Mouse (Mus musculus): ENCODE results near the gene 3110082I17Rik. TPM values are rescaled to one million over a fixed set of nuclear protein-coding genes. Genes with fewer than 3 reads are reported as not detected.

The 3110082I17Rik gene
- total and polyA plus RNA-seq, 3 experiments = 41.2 to 100.0 (median 46.9) TPM

DNA sequence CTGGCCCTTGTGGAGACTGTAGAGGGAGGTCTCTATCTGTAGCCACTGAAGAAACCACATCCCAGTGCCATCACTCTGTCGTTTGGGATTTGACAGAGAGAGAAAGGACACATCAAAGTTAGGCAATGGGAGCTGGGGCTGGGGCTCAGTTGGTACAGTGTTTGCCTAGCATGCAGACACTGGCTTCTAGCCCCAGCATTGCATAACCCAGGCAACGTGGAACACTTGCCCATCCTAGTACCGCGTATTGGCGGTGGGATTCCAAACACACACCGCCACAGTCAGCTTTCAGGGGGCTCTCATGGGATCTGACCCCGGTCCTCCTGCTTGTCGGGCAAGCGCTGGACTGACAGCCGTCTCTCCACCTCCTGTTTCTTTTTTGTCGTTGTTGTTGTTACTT lies 93.8 kb downstream of the 3110082I17Rik start:
- DNase-seq (ENCODE audit: extremely low read depth) = no peak
- Histone ChIP-seq H3K36me3 (replicated peaks in 1 of 2; ENCODE audit: control insufficient read depth in 1 of 2, insufficient read depth in 1 of 2, low read length in 1 of 2) (peaks cover 13 to 40% of the 10 kb centered on the region in 2 experiments), H3K27me3 (replicated peaks) (no peaks in the 10 kb centered on the region), H3K9ac (ENCODE audit: insufficient read depth, low read depth) (no peak overlapping the region), H3K4me2 (ENCODE audit: insufficient read depth, low read depth, poor library complexity, severe bottlenecking) (no peak overlapping the region), H3K4me1 (ENCODE audit: control insufficient read depth in 1 of 2, insufficient read depth in 2 of 2) (peaks cover 0 to 35% of the 10 kb centered on the region in 2 experiments; a peak in 2 of 4 replicates), H3K9me3 (replicated peaks; ENCODE audit: low read length) (no peaks in the 10 kb centered on the region), H3K4me3 (replicated peaks in 1 of 3; ENCODE audit: low read depth in 2 of 3, low read length in 2 of 3, poor library complexity in 1 of 3) (no peak overlapping the region), H3K27ac (ENCODE audit: insufficient read depth, low read depth) (no peak overlapping the region), H3K79me2 (replicated peaks; ENCODE audit: control insufficient read depth, extremely low read depth, insufficient read depth, poor library complexity, severe bottlenecking) (no peaks in the 10 kb centered on the region)
- dilution Hi-C loops (cut with MboI; ENCODE audit: extremely low pct_ligation_motif_present, extremely low pct_unique_long_range_greater_than_20kb, low sequenced_read_pairs) (no loop called here), in situ Hi-C loops (cut with MboI; ENCODE audit: low pct_ligation_motif_present, low pct_unique_long_range_greater_than_20kb, low sequenced_read_pairs) (loop anchor here (10.0 to 25.0 kb wide), 2 partner anchors 96 to 318 kb away; partner anchors contain the start of gene 3110082I17Rik)
- no peak for TF ChIP-seq POLR2A (IDR thresholded peaks at IDR 0.05; ENCODE audit: low read depth, low read length)

DNA sequence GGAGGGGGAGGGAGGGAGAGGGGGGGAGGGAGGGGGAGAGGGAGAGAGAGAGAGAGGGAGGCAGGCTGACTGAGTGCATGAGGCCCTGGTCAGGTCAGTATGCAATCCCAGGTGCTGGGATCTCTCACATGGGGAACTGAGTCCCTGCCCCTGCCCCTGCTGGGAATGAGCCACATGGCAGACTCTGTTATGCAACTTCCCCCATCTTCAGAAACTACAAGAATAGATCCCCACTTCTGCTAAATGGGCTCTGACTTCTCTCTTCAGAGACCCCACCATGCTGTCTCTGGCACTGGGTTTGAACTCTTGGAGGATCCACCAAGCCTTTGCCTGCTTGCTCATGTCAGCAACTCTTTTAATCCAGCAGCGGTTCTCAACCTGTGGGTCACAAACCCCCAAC lies 94.5 kb downstream of the 3110082I17Rik start:
- DNase-seq (ENCODE audit: extremely low read depth) = no peak
- in situ Hi-C loops (cut with MboI; ENCODE audit: low pct_ligation_motif_present, low pct_unique_long_range_greater_than_20kb, low sequenced_read_pairs) (loop anchor here (10.0 to 25.0 kb wide), 2 partner anchors 96 to 319 kb away; partner anchors contain the start of gene 3110082I17Rik), dilution Hi-C loops (cut with MboI; ENCODE audit: extremely low pct_ligation_motif_present, extremely low pct_unique_long_range_greater_than_20kb, low sequenced_read_pairs) (no loop called here)
- TF ChIP-seq RCOR1 (conservative IDR thresholded peaks at IDR 0.05; ENCODE audit: low read depth, low read length) = no peak
- TF ChIP-seq ZNF384 (IDR thresholded peaks at IDR 0.05; ENCODE audit: low read depth, low read length) = no peak
- TF ChIP-seq EP300 (IDR thresholded peaks at IDR 0.05; ENCODE audit: low read length) = no peak
- no peak for TF ChIP-seq JUN (IDR thresholded peaks at IDR 0.05; ENCODE audit: insufficient read depth, low read depth, low read length)
- no peak for TF ChIP-seq ZC3H11A (IDR thresholded peaks at IDR 0.05; ENCODE audit: low read depth, low read length)
- no peak for TF ChIP-seq ZMIZ1 (IDR thresholded peaks at IDR 0.05; ENCODE audit: low read depth, low read length)
- no peak for TF ChIP-seq MYC (IDR thresholded peaks at IDR 0.05; ENCODE audit: low read depth, low read length)
- TF ChIP-seq JUND (conservative IDR thresholded peaks at IDR 0.05; ENCODE audit: low read depth, low read length) = no peak
- no peak for TF ChIP-seq CHD1 (IDR thresholded peaks at IDR 0.05; ENCODE audit: low read depth, low read length)
- TF ChIP-seq RAD21 (IDR thresholded peaks at IDR 0.05; ENCODE audit: low read depth, low read length) = no peak
- TF ChIP-seq NRF1 (IDR thresholded peaks at IDR 0.05; ENCODE audit: low read depth, low read length) = no peak
- TF ChIP-seq CHD2 (IDR thresholded peaks at IDR 0.05; ENCODE audit: low read length) = no peak
- no peak for TF ChIP-seq MAZ (IDR thresholded peaks at IDR 0.05; ENCODE audit: low read depth, low read length)
- TF ChIP-seq POLR2A (IDR thresholded peaks at IDR 0.05; ENCODE audit: low read depth, low read length) = no peak
- TF ChIP-seq USF2 (conservative IDR thresholded peaks at IDR 0.05; ENCODE audit: low read depth, low read length) = no peak
- no peak for TF ChIP-seq E2F4 (IDR thresholded peaks at IDR 0.05; ENCODE audit: insufficient replicate concordance, low read depth, low read length)
- TF ChIP-seq MAFK (IDR thresholded peaks at IDR 0.05; ENCODE audit: insufficient replicate concordance, low read length) = no peak
- no peak for TF ChIP-seq BHLHE40 (IDR thresholded peaks at IDR 0.05; ENCODE audit: low read depth, low read length)
- no peak for TF ChIP-seq HCFC1 (IDR thresholded peaks at IDR 0.05; ENCODE audit: low read depth, low read length)
- no peaks in the 10 kb centered on the region for H3K79me2 ChIP-seq (replicated peaks; ENCODE audit: control insufficient read depth, extremely low read depth, insufficient read depth, poor library complexity, severe bottlenecking)
- peaks cover 0 to 35% of the 10 kb centered on the region in 2 experiments; a peak in 2 of 4 replicates for H3K4me1 ChIP-seq (ENCODE audit: control insufficient read depth in 1 of 2, insufficient read depth in 2 of 2)
- no peak overlapping the region for H3K27ac ChIP-seq (ENCODE audit: insufficient read depth, low read depth)
- H3K27me3 ChIP-seq (replicated peaks) = no peaks in the 10 kb centered on the region
- no peak overlapping the region for H3K4me3 ChIP-seq (replicated peaks in 1 of 3; ENCODE audit: low read depth in 2 of 3, low read length in 2 of 3, poor library complexity in 1 of 3)
- H3K4me2 ChIP-seq (ENCODE audit: insufficient read depth, low read depth, poor library complexity, severe bottlenecking) = no peak overlapping the region
- no peak overlapping the region for H3K9ac ChIP-seq (ENCODE audit: insufficient read depth, low read depth)
- no peaks in the 10 kb centered on the region for H3K9me3 ChIP-seq (replicated peaks; ENCODE audit: low read length)
- peaks cover 15 to 47% of the 10 kb centered on the region in 2 experiments for H3K36me3 ChIP-seq (replicated peaks in 1 of 2; ENCODE audit: control insufficient read depth in 1 of 2, insufficient read depth in 1 of 2, low read length in 1 of 2)

All from CH12.LX (cell line).